Mouse (Mus musculus) CH12.LX (cell line): ENCODE measurements around the gene 4933428G20Rik.

Source experiments
- CHD1 ChIP-seq: IDR thresholded peaks from 2 replicates; pipeline ENCODE4 v1.6.1; 2012; ENCODE audit warnings: low read depth, low read length, improper control_type of control experiment, inconsistent platforms
- CHD2 ChIP-seq: IDR thresholded peaks from 2 replicates; pipeline ENCODE4 v1.6.1; 2011; ENCODE audit warnings: low read length, improper control_type of control experiment
- CTCF ChIP-seq, 2 experiments: IDR thresholded peaks in 1 of 2; conservative IDR thresholded peaks in 1 of 2; 2 replicates each; pipeline ENCODE4 v1.5.1; 2011 to 2012; ENCODE audit warnings: low read depth in 2 of 2, low read length in 2 of 2, improper control_type of control experiment in 1 of 2, inconsistent platforms in 1 of 2, mild to moderate bottlenecking in 1 of 2, moderate library complexity in 1 of 2
- EP300 ChIP-seq: IDR thresholded peaks from 2 replicates; pipeline ENCODE4 v1.6.1; 2011; ENCODE audit warnings: low read length, improper control_type of control experiment
- GABPA ChIP-seq: IDR thresholded peaks from 2 replicates; pipeline ENCODE4 v1.6.1; 2012; ENCODE audit warnings: low read depth, low read length, improper control_type of control experiment, inconsistent platforms; ENCODE audit not compliant: insufficient replicate concordance
- HCFC1 ChIP-seq: IDR thresholded peaks from 2 replicates; pipeline ENCODE4 v1.6.1; 2012; ENCODE audit warnings: low read depth, mild to moderate bottlenecking, inconsistent platforms, low read length, improper control_type of control experiment
- KAT2A ChIP-seq: IDR thresholded peaks from 2 replicates; pipeline ENCODE4 v1.6.1; 2012; ENCODE audit warnings: low read length, improper control_type of control experiment, inconsistent platforms; ENCODE audit not compliant: insufficient replicate concordance
- MXI1 ChIP-seq: IDR thresholded peaks from 2 replicates; pipeline ENCODE4 v1.6.1; 2011; ENCODE audit warnings: mild to moderate bottlenecking, low read depth, low read length, improper control_type of control experiment
- MYC ChIP-seq: IDR thresholded peaks from 2 replicates; pipeline ENCODE4 v1.6.1; 2011; ENCODE audit warnings: low read depth, mild to moderate bottlenecking, improper control_type of control experiment, low read length
- POLR2A ChIP-seq: IDR thresholded peaks from 2 replicates; pipeline ENCODE4 v1.6.1; 2011; ENCODE audit warnings: low read depth, mild to moderate bottlenecking, improper control_type of control experiment, low read length
- UBTF ChIP-seq: IDR thresholded peaks from 2 replicates; pipeline ENCODE4 v1.6.1; 2012; ENCODE audit warnings: low read depth, mild to moderate bottlenecking, inconsistent platforms, low read length, improper control_type of control experiment, moderate library complexity
- USF1 ChIP-seq: IDR thresholded peaks from 2 replicates; pipeline ENCODE4 v1.6.1; 2014; ENCODE audit warnings: low read depth, mild to moderate bottlenecking, inconsistent platforms, low read length, improper control_type of control experiment
- ZC3H11A ChIP-seq: IDR thresholded peaks from 2 replicates; pipeline ENCODE4 v1.6.1; 2012; ENCODE audit warnings: low read depth, mild to moderate bottlenecking, inconsistent platforms, low read length, improper control_type of control experiment

DNA sequence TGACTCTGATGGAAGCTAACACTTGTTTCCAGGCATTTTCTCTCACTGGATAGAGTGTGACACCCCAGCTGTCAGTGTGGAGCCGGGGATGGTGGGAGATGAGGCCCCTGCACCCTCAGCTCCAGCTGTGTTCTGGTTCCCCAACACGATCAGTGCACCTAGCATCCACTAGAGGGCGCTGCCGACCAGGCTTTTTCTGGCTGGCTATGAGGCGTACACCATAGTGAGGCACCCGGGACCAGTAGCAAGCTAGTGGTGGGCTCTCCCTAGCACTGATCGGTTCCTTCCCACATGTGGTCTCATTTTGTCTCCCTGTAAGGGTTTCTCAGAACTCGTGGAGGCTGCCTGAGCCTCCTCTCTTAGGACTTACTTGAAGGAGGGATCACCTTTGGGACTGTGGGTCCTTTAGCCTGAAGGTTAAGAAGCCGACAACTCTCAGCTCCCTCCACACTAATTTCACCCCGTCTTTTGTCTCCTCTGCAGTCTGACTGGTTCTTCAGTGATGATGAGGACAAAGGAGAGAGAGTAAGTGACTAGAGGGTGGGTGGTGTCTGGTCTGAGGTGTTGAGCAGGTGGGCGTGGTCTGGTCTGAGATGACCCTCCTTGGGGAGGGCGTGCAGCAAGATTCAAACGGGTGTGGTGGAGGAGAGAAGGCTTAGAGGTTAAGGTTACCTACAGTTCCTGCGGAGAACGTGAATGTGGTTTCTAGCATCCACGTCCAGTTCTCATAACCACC lies 10.4 kb downstream of the 4933428G20Rik start:
- TF ChIP-seq POLR2A = no peak
- TF ChIP-seq USF1 = no peak
- TF ChIP-seq CTCF (conservative IDR thresholded peaks at IDR 0.05 in 1 of 2, IDR thresholded peaks at IDR 0.05 in 1 of 2; ENCODE audit: low read depth in 2 of 2, low read length in 2 of 2) = peak; percentile 98 to 99
- TF ChIP-seq CHD2 = no peak
- no peak for TF ChIP-seq GABPA
- no peak for TF ChIP-seq CHD1
- TF ChIP-seq EP300 = no peak
- no peak for TF ChIP-seq MXI1
- TF ChIP-seq UBTF = no peak
- peak; percentile 93 for TF ChIP-seq ZC3H11A
- no peak for TF ChIP-seq KAT2A
- peak; percentile 41; the same call in 1 of the 2 replicates for TF ChIP-seq MYC
- no peak for TF ChIP-seq HCFC1
